Mouse (Mus musculus) midbrain, postnatal 0 days (tissue): Measurements from ENCODE around the gene Pcx. TPM values are rescaled to one million over a fixed set of nuclear protein-coding genes. Genes with fewer than 3 reads are reported as not detected.

ENCODE experiments used
- ATAC-seq: fragments of 200-750 bp; cut with Nextera tagmentation; 2 replicates; pipeline ENCODE4 v1.8.0; 2017; ENCODE audit warnings: moderate number of reproducible peaks, mild to moderate bottlenecking, moderate TSS enrichment, moderate library complexity; ENCODE audit not compliant: low FRiP score
- DNase-seq: peaks from one replicate; pipeline ENCODE4 v3.0.0-alpha.2; 2015; ENCODE audit warnings: low spot score
- H3K27ac ChIP-seq: fragments of 300-500 bp; sonication (generic); 2 replicates; pipeline ENCODE4 v1.5.1; 2014; ENCODE audit warnings: low read depth, mild to moderate bottlenecking, low read length, mixed read lengths
- H3K27me3 ChIP-seq: fragments of 300-500 bp; sonication (generic); 2 replicates; pipeline ENCODE4 v1.6.1; 2014; ENCODE audit warnings: low read length, control low read depth, mixed read lengths; ENCODE audit not compliant: insufficient read depth
- H3K36me3 ChIP-seq: fragments of 300-500 bp; sonication (generic); 2 replicates; pipeline ENCODE4 v1.6.1; 2014; ENCODE audit warnings: low read length, control low read depth, mixed read lengths; ENCODE audit not compliant: insufficient read depth
- H3K4me1 ChIP-seq: fragments of 300-500 bp; sonication (generic); 2 replicates; pipeline ENCODE4 v1.6.1; 2014; ENCODE audit warnings: mild to moderate bottlenecking, control low read depth, antibody characterized with exemption, low read length, mixed read lengths; ENCODE audit not compliant: insufficient read depth
- H3K4me2 ChIP-seq: fragments of 300-500 bp; sonication (generic); 2 replicates; pipeline ENCODE4 v1.6.1; 2014; ENCODE audit warnings: low read depth, mild to moderate bottlenecking, low read length, mixed read lengths; ENCODE audit not compliant: poor library complexity, severe bottlenecking
- H3K4me3 ChIP-seq: fragments of 300-500 bp; sonication (generic); 2 replicates; pipeline ENCODE4 v1.5.1; 2014; ENCODE audit warnings: low read depth, mild to moderate bottlenecking, low read length, moderate library complexity
- H3K9ac ChIP-seq: fragments of 300-500 bp; sonication (generic); replicated peaks from 2 replicates; pipeline ENCODE4 v1.6.1; 2014; ENCODE audit warnings: mild to moderate bottlenecking, low read length, moderate library complexity, mixed read lengths; ENCODE audit not compliant: poor library complexity, severe bottlenecking
- H3K9me3 ChIP-seq: fragments of 300-500 bp; sonication (generic); 2 replicates; pipeline ENCODE4 v1.6.1; 2016; ENCODE audit warnings: low read length, control low read depth
- CTCF ChIP-seq: IDR thresholded peaks from 2 replicates; pipeline ENCODE4 v1.5.1; 2016; ENCODE audit warnings: antibody characterized with exemption, mild to moderate bottlenecking
- WGBS: fragments of 180-500 bp; shearing (Covaris S2); extraction: QIAGEN DNeasy Blood & Tissue Kit; methylation state at CpG from one replicate; pipeline ENCODE4 v1.1.7; 2014; 5-methylcytosine and 5-hydroxymethylcytosine counted together
- polyA plus RNA-seq: library from polyadenylated mRNA; unstranded; fragments of >200 nt; fragmentation: Nextera tagmentation; extraction: Ambion mirVana; gene quantifications from 2 replicates; pipeline ENCODE4 v1.2.1, GENCODE M21; 2015
- total RNA-seq: library from RNA; depleted of rRNA; stranded (reverse); fragments of >200 nt; gene quantifications from 2 replicates; pipeline ENCODE4 v1.2.3, GENCODE M21; 2014

Gene Pcx
- total and polyA plus RNA-seq, 2 experiments from 2014 or later, result 32.0 to 57.8 TPM

DNA sequence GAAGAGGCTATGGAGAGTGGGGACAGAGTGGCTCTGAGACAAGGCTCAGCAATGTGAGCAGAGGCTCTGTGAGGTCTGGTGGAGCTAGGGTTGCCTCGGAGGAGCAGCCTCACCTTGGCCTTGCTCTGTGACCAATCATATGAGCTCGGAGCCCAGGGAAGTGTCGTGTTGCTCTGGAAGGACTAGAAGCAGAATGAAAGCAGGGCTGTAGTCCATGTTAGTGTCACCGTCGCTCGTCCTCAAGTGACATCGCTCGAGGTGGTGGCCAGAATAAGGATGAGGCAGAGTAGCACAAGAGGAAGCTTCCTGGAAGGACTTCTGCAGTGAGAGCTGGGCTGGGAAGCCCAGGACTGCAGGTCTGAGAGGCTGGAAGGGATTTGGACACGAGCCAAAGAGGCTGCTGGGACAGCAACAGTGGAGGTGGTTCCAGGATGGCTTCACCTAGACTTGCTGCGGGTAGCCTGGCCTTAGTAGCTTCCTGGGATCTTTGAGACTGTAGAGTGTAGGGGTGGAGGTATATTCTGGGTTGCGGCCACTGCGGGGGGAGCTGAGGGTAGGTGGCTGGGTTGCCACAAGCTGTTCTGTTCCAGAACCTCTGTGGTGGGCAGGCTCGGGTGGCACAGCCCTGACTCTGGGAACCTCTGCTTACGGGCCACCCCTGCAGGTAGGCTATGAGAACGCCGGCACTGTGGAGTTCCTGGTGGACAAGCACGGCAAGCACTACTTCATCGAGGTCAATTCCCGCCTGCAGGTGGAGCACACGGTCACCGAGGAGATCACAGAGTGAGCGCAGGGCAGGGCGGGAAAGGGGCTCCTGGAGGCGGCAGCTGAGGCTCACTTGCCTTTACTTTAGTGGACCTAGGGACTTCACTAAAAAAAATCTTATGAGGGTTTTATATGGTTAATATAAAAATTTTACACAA lies 93.8 kb downstream of the Pcx start:
- no peaks in the 10 kb centered on the region; the same call in 1 of the 2 replicates for H3K36me3 ChIP-seq
- 41% methylated on average over 24 of the region's 24 CpGs for WGBS
- no peak overlapping the region for H3K9ac ChIP-seq
- no peak overlapping the region for H3K27ac ChIP-seq
- H3K4me3 ChIP-seq, result no peak overlapping the region
- peak; percentile 16 for DNase-seq
- H3K9me3 ChIP-seq, result no peaks in the 10 kb centered on the region
- TF ChIP-seq CTCF, result peak; percentile 64
- no peak for ATAC-seq
- H3K4me2 ChIP-seq, result no peak overlapping the region
- no peaks in the 10 kb centered on the region for H3K4me1 ChIP-seq
- no peaks in the 10 kb centered on the region for H3K27me3 ChIP-seq

DNA sequence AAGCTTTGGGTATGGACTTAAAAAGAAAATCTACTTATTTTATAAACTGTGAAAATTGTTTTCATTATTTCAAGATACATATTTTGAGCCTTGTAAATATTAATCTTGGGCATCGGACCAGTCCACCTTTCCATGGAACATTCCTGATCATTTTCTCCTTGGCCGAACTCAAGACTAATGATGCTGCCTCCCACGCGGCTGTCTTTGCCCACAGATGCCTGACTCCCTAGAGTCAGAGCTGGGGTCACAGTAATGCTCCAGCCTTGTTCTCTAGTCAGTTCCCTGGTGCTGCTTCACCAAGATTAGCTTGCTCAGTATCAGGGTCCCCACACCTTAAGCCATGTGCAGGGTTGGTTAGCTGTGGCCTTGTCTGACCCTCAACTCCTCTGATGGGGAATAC lies 95.4 kb downstream of the Pcx start:
- WGBS, result 89% methylated on average over 4 of the region's 4 CpGs
- no peaks in the 10 kb centered on the region for H3K4me1 ChIP-seq
- H3K27ac ChIP-seq, result no peak overlapping the region
- no peak overlapping the region for H3K9ac ChIP-seq
- ATAC-seq (no peak), DNase-seq (no peak)
- H3K36me3 ChIP-seq, result no peaks in the 10 kb centered on the region; the same call in none of the 2 replicates
- H3K4me3 ChIP-seq, result no peak overlapping the region
- TF ChIP-seq CTCF, result no peak
- no peak overlapping the region for H3K4me2 ChIP-seq
- no peaks in the 10 kb centered on the region for H3K9me3 ChIP-seq
- no peaks in the 10 kb centered on the region for H3K27me3 ChIP-seq

DNA sequence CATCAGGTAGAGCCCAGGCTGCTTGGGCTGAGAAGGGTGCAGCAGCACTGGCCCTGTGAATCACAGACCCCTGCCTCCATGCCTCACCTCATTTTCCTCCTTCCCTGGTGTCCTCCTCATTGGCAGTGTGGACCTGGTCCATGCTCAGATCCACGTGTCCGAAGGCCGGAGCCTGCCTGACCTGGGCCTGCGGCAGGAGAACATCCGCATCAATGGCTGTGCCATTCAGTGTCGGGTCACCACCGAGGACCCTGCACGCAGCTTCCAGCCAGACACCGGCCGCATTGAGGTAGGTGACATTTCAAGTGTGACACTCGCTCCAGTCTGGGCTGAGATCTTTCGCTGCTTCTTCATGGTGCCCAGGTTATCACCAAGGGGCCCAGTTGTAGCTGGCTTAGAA lies 97.1 kb downstream of the Pcx start:
- no peak overlapping the region for H3K27ac ChIP-seq
- H3K27me3 ChIP-seq, result no peaks in the 10 kb centered on the region
- H3K4me2 ChIP-seq, result no peak overlapping the region
- no peak for ATAC-seq
- no peak overlapping the region for H3K4me3 ChIP-seq
- no peak overlapping the region for H3K9ac ChIP-seq
- DNase-seq, result no peak
- peaks cover 16% of the 10 kb centered on the region for H3K36me3 ChIP-seq
- H3K9me3 ChIP-seq, result no peaks in the 10 kb centered on the region
- no peaks in the 10 kb centered on the region for H3K4me1 ChIP-seq
- no peak for TF ChIP-seq CTCF
- 90% methylated on average over 12 of the region's 12 CpGs for WGBS

GRCm38 (mm10) chr19:4608511-4608910 lies 98.2 kb downstream of the Pcx start:
- H3K9ac ChIP-seq, result no peak overlapping the region
- no peak overlapping the region for H3K27ac ChIP-seq
- DNase-seq (no peak), ATAC-seq (no peak)
- no peaks in the 10 kb centered on the region for H3K9me3 ChIP-seq
- H3K4me1 ChIP-seq, result peaks cover 3% of the 10 kb centered on the region; the same call in 1 of the 2 replicates
- TF ChIP-seq CTCF, result no peak
- no peak overlapping the region for H3K4me3 ChIP-seq
- H3K27me3 ChIP-seq, result no peaks in the 10 kb centered on the region
- H3K4me2 ChIP-seq, result no peak overlapping the region
- peaks cover 27% of the 10 kb centered on the region for H3K36me3 ChIP-seq
- WGBS, result 89% methylated on average over 4 of the region's 4 CpGs

DNA sequence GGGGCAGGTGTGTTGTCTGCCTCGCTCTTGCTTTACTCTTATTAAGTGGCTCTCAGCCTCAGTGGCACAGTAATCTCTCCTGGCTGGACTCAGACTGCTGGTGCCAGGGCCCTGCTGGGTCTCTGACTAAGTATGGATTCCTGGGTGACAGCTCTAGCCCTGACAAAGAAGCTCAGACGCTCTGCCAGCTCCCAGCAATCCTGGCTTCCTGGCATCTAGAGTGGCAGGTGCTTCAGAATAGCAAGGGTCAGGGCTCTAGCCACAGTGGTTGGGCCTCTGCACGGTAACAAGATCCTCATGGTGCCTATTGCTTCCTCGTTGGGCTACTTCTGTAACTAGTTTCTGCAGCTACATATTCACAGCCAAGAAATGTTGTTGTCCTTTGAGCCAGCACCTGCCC lies 99.8 kb downstream of the Pcx start:
- 51% methylated on average over 4 of the region's 4 CpGs for WGBS
- H3K9me3 ChIP-seq, result no peaks in the 10 kb centered on the region
- no peaks in the 10 kb centered on the region for H3K27me3 ChIP-seq
- H3K27ac ChIP-seq, result no peak overlapping the region
- peaks cover 14% of the 10 kb centered on the region; the same call in 1 of the 2 replicates for H3K4me1 ChIP-seq
- ATAC-seq (no peak), DNase-seq (peak; percentile 31)
- TF ChIP-seq CTCF, result no peak
- no peak overlapping the region for H3K9ac ChIP-seq
- H3K36me3 ChIP-seq, result peaks cover 30% of the 10 kb centered on the region
- H3K4me3 ChIP-seq, result no peak overlapping the region
- no peak overlapping the region for H3K4me2 ChIP-seq
